Mouse (Mus musculus) heart, postnatal 0 days (tissue): ENCODE results near the gene Plek. TPM values are rescaled to one million over a fixed set of nuclear protein-coding genes. Genes with fewer than 3 reads are reported as not detected.

Experiments
- ATAC-seq: fragments of 200-750 bp; cut with Nextera tagmentation; 2 replicates; pipeline ENCODE4 v1.8.0; 2017; ENCODE audit warnings: low read depth, moderate number of reproducible peaks, moderate library complexity; ENCODE audit not compliant: insufficient read depth
- DNase-seq: peaks from one replicate; pipeline ENCODE4 v3.0.0-alpha.2; 2016; ENCODE audit warnings: low spot score
- H3K27ac ChIP-seq: fragments of 300-500 bp; sonication (generic); 2 replicates; pipeline ENCODE4 v1.5.1; 2014; ENCODE audit warnings: low read depth, mild to moderate bottlenecking
- H3K27me3 ChIP-seq: fragments of 300-500 bp; sonication (generic); 2 replicates; pipeline ENCODE4 v1.6.1; 2014; ENCODE audit warnings: low read length, mixed read lengths; ENCODE audit not compliant: control insufficient read depth, insufficient read depth
- H3K36me3 ChIP-seq: fragments of 300-500 bp; sonication (generic); replicated peaks from 2 replicates; pipeline ENCODE4 v1.6.1; 2014; ENCODE audit warnings: low read length, mixed read lengths; ENCODE audit not compliant: control insufficient read depth, insufficient read depth
- H3K4me1 ChIP-seq: fragments of 300-500 bp; sonication (generic); 2 replicates; pipeline ENCODE4 v1.6.1; 2014; ENCODE audit warnings: antibody characterized with exemption; ENCODE audit not compliant: control insufficient read depth, insufficient read depth
- H3K4me2 ChIP-seq: fragments of 300-500 bp; sonication (generic); 2 replicates; pipeline ENCODE4 v1.6.1; 2014; ENCODE audit warnings: low read depth, mild to moderate bottlenecking, low read length, moderate library complexity
- H3K4me3 ChIP-seq: fragments of 300-500 bp; sonication (generic); 2 replicates; pipeline ENCODE4 v1.5.1; 2014; ENCODE audit warnings: low read depth, low read length
- H3K9ac ChIP-seq: fragments of 300-500 bp; sonication (generic); replicated peaks from 2 replicates; pipeline ENCODE4 v1.6.1; 2014; ENCODE audit warnings: low read depth, low read length, mixed read lengths
- H3K9me3 ChIP-seq: fragments of 300-500 bp; sonication (generic); replicated peaks from 2 replicates; pipeline ENCODE4 v1.6.1; 2016; ENCODE audit warnings: low read length; ENCODE audit not compliant: control insufficient read depth
- CTCF ChIP-seq: IDR thresholded peaks from 2 replicates; pipeline ENCODE4 v1.5.1; 2016; ENCODE audit warnings: antibody characterized with exemption, control low read depth, low read depth
- EP300 ChIP-seq: IDR thresholded peaks from 2 replicates; pipeline ENCODE4 v1.6.1; 2016; ENCODE audit warnings: antibody characterized with exemption, low read depth
- WGBS: fragments of 180-500 bp; shearing (Covaris S2); extraction: QIAGEN DNeasy Blood & Tissue Kit; methylation state at CpG from one replicate; pipeline ENCODE4 v1.1.7; 2014; 5-methylcytosine and 5-hydroxymethylcytosine counted together
- polyA plus RNA-seq: library from polyadenylated mRNA; unstranded; fragments of >200 nt; fragmentation: Nextera tagmentation; extraction: Ambion mirVana; gene quantifications from 2 replicates; pipeline ENCODE4 v1.2.1, GENCODE M21; 2015
- total RNA-seq: library from RNA; depleted of rRNA; stranded (reverse); fragments of >200 nt; gene quantifications from 2 replicates; pipeline ENCODE4 v1.2.3, GENCODE M21; 2014; ENCODE audit warnings: low replicate concordance

The Plek gene
- total and polyA plus RNA-seq, 2 experiments from 2014 or later: 1.3 to 2.6 TPM

DNA sequence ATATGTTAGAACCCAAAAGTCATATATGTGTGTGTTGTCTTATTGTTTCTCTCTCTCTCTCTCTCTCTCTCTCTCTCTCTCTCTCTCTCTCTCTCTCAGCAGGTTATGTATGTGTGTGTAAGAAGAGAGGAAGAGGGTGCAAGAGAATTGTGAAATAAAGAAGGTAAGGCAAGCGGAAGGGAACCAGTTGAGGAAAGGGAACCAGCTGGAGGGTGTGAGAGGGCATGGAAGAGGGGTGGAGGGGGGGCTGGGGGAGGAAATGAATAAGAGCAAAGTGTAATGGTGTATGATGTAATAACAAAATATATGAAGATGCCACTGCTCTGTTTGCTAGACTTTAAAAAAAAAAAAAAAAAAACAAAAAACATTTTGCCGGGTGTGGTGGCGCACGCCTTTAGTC, 52.8 kb downstream of the Plek start:
- no peak overlapping the region for H3K4me2 ChIP-seq
- 92% methylated on average over 4 of the region's 4 CpGs for WGBS
- no peaks in the 10 kb centered on the region for H3K36me3 ChIP-seq
- no peak overlapping the region for H3K9ac ChIP-seq
- no peaks in the 10 kb centered on the region for H3K9me3 ChIP-seq
- no peaks in the 10 kb centered on the region for H3K4me1 ChIP-seq
- H3K4me3 ChIP-seq: no peak overlapping the region
- no peak for DNase-seq
- ATAC-seq: no peak
- no peaks in the 10 kb centered on the region for H3K27me3 ChIP-seq
- TF ChIP-seq CTCF: no peak
- no peak overlapping the region for H3K27ac ChIP-seq

DNA sequence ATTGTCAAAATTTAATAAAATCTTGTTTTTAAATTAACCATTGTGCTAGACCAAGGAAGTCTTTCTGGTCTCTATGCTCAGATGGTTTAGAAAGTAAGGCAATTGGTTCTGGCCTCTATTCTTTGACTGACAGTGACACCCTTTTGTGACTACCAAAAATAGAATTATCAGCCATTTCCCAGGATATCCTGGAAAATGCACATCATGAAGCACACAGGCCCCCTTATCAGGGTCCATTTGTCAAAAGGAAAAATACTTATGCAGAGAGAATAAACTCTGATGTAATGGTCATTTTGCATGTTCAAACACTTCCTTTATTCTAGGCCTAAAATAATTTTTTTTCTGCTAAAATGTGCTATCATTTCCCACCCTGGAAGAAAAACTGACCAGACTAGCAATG, 54.7 kb downstream of the Plek start:
- Histone ChIP-seq H3K27ac (no peak overlapping the region), H3K36me3 (no peaks in the 10 kb centered on the region), H3K4me2 (no peak overlapping the region), H3K9me3 (no peaks in the 10 kb centered on the region), H3K4me3 (no peak overlapping the region), H3K27me3 (no peaks in the 10 kb centered on the region), H3K9ac (no peak overlapping the region), H3K4me1 (no peaks in the 10 kb centered on the region)
- DNase-seq: no peak
- no peak for ATAC-seq
- TF ChIP-seq CTCF (no peak), EP300 (no peak)

DNA sequence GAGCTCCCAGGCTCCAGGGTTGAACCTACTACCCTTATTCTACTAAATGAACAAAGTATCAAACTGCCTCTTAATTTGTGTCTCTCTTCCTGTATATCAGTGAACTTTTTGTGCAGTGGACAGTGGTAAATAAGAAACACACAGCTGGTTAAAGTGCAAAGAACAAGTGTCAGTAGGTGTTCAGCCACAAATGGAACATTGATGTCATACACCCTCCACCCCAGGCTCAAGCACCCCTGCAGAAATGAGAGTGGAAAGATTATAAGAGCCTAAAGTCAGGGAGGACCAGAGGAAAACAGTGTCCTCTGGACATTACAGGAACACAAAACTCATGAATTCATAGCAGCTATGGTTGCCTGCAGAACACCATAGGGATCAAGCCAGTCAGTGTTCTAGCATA, 55.4 kb downstream of the Plek start:
- no peak for ATAC-seq
- Histone ChIP-seq H3K9ac (no peak overlapping the region), H3K9me3 (no peaks in the 10 kb centered on the region), H3K4me3 (no peak overlapping the region), H3K27ac (no peak overlapping the region), H3K27me3 (no peaks in the 10 kb centered on the region), H3K36me3 (no peaks in the 10 kb centered on the region), H3K4me2 (no peak overlapping the region), H3K4me1 (no peaks in the 10 kb centered on the region)
- TF ChIP-seq CTCF: no peak
- no peak for TF ChIP-seq EP300
- no peak for DNase-seq

DNA sequence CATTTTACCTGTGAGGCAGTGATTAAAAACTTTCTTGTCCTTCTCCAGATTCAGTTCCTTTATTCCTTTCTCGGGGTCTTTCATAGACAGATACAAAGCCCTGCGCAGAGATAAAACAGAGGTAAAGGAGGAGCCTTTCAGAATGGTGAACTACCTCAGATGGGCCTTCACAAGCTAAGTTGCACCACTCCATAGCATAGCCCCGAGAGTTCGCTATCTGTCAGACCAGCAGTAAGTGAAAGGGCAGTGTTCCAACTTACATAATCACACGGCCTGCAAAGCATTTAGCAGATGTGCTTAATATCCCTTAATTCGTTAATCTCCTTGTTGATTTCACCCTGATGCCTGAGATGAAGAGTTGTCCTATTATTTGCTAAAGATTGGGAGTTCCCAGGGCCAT, 59.3 kb downstream of the Plek start:
- H3K36me3 ChIP-seq: no peaks in the 10 kb centered on the region
- ATAC-seq: no peak
- no peaks in the 10 kb centered on the region for H3K4me1 ChIP-seq
- H3K9me3 ChIP-seq: no peaks in the 10 kb centered on the region
- no peak for DNase-seq
- no peak overlapping the region for H3K9ac ChIP-seq
- no peak overlapping the region for H3K27ac ChIP-seq
- 65% methylated on average over 6 of the region's 6 CpGs for WGBS
- H3K4me3 ChIP-seq: no peak overlapping the region
- H3K4me2 ChIP-seq: no peak overlapping the region
- no peaks in the 10 kb centered on the region for H3K27me3 ChIP-seq
- TF ChIP-seq CTCF (no peak), EP300 (no peak)

DNA sequence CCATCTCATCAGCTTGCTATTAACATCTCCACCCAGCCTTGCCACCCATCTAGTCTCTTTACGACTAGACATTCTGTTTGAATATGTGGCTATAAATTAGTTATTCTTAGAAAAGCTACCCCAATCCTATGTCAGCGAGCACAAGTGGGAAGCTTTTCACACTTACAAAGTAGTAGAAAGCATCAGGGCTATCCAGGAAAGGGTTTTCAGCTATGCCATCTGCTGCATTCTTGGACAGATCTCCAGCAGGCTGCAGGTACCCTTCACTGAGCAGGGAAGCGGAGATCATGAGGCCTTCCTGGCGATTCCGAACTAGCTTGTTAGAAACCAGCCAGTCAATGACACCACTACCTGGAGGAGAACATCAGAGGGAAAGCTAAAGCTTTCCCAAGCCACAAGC, 62.3 kb downstream of the Plek start:
- Histone ChIP-seq H3K27ac (no peak overlapping the region), H3K9me3 (no peaks in the 10 kb centered on the region), H3K27me3 (no peaks in the 10 kb centered on the region), H3K4me1 (no peaks in the 10 kb centered on the region), H3K36me3 (no peaks in the 10 kb centered on the region), H3K9ac (no peak overlapping the region), H3K4me2 (no peak overlapping the region), H3K4me3 (no peak overlapping the region)
- WGBS: 83% methylated on average over 5 of the region's 5 CpGs
- no peak for DNase-seq
- no peak for ATAC-seq
- TF ChIP-seq EP300 (no peak), CTCF (no peak)

DNA sequence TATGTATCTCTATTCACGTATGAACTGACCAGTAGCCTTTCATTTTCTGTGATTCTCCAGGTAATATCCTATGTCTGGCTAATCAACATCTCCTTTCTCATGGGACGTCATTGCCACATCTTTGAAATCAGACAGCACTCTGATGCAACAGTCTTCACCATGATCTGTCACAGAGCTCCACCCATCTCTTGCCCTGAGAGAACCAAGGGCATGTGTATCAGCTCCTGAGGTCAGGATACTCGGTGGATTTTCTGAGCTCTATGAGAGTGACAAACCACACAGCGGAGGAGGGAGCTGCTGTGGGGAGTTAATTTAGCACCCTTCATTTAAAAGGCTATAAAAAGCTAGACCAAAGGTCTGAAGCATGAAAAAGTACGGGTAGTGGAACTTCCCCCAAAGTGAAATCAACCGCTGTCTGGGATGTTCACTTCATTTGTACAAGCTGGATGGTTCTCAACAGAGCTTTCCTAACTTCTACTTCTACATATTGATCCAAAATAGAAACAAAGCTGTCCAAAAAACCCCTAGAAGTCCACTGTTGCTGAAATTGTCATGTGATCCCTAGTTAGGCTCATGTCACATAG, 64.3 kb downstream of the Plek start:
- no peak overlapping the region for H3K27ac ChIP-seq
- H3K27me3 ChIP-seq: no peaks in the 10 kb centered on the region
- DNase-seq: no peak
- H3K4me3 ChIP-seq: no peak overlapping the region
- TF ChIP-seq CTCF (no peak), EP300 (no peak)
- no peaks in the 10 kb centered on the region for H3K9me3 ChIP-seq
- H3K9ac ChIP-seq: no peak overlapping the region
- H3K4me2 ChIP-seq: no peak overlapping the region
- no peaks in the 10 kb centered on the region for H3K4me1 ChIP-seq
- 65% methylated on average over 6 of the region's 6 CpGs for WGBS
- no peak for ATAC-seq
- H3K36me3 ChIP-seq: no peaks in the 10 kb centered on the region
